Mouse (Mus musculus) neural tube, embryonic 12.5 days (tissue): ENCODE data around the gene Apol6. TPM values are rescaled to one million over a fixed set of nuclear protein-coding genes. Genes with fewer than 3 reads are reported as not detected.

Experiments used
- ATAC-seq: fragments of 200-750 bp; cut with Nextera tagmentation; 2 replicates; pipeline ENCODE4 v1.8.0; 2017; ENCODE audit warnings: low read depth, mild to moderate bottlenecking, moderate TSS enrichment, moderate library complexity; ENCODE audit not compliant: low FRiP score
- H3K27ac ChIP-seq: fragments of 300-500 bp; sonication (generic); 2 replicates; pipeline ENCODE4 v1.5.1; 2016
- H3K27me3 ChIP-seq: fragments of 300-500 bp; sonication (generic); replicated peaks from 2 replicates; pipeline ENCODE4 v1.6.1; 2016; ENCODE audit warnings: mild to moderate bottlenecking
- H3K36me3 ChIP-seq: fragments of 300-500 bp; sonication (generic); 2 replicates; pipeline ENCODE4 v1.6.1; 2016; ENCODE audit warnings: mild to moderate bottlenecking
- H3K4me1 ChIP-seq: fragments of 300-500 bp; sonication (generic); 2 replicates; pipeline ENCODE4 v1.6.1; 2016
- H3K4me2 ChIP-seq: fragments of 300-500 bp; sonication (generic); replicated peaks from 2 replicates; pipeline ENCODE4 v1.6.1; 2016; ENCODE audit warnings: mild to moderate bottlenecking
- H3K4me3 ChIP-seq: fragments of 300-500 bp; sonication (generic); 2 replicates; pipeline ENCODE4 v1.5.1; 2016
- H3K9ac ChIP-seq: fragments of 300-500 bp; sonication (generic); 2 replicates; pipeline ENCODE4 v1.6.1; 2016; ENCODE audit warnings: mild to moderate bottlenecking
- H3K9me3 ChIP-seq: fragments of 300-500 bp; sonication (generic); 2 replicates; pipeline ENCODE4 v1.6.1; 2016; ENCODE audit warnings: mild to moderate bottlenecking
- WGBS: fragments of 180-500 bp; shearing (Covaris S2); methylation state at CpG from one replicate; pipeline ENCODE4 v1.1.7; 2016; 5-methylcytosine and 5-hydroxymethylcytosine counted together
- polyA plus RNA-seq: library from polyadenylated mRNA; unstranded; fragments of >200 nt; fragmentation: Nextera tagmentation; extraction: Ambion mirVana; gene quantifications from 2 replicates; pipeline ENCODE4 v1.2.1, GENCODE M21; 2016

Apol6 gene
- polyA plus RNA-seq, 1 experiment from 2014 or later: not detected

GRCm38 (mm10) chr15:77099756-77100155 lies 55.2 kb downstream of the Apol6 start:
- Histone ChIP-seq H3K4me2 (no peak overlapping the region), H3K4me3 (no peak overlapping the region), H3K27ac (no peak overlapping the region), H3K9ac (no peak overlapping the region), H3K36me3 (peaks cover 47% of the 10 kb centered on the region), H3K27me3 (no peaks in the 10 kb centered on the region), H3K9me3 (no peaks in the 10 kb centered on the region), H3K4me1 (no peaks in the 10 kb centered on the region; the same call in 1 of the 2 replicates)
- ATAC-seq: no peak
- 74% methylated on average over 3 of the region's 3 CpGs for WGBS

- Histone ChIP-seq H3K27me3 (no peaks in the 10 kb centered on the region), H3K4me1 (no peaks in the 10 kb centered on the region; the same call in 1 of the 2 replicates), H3K4me3 (no peak overlapping the region), H3K27ac (no peak overlapping the region), H3K36me3 (peaks cover 35% of the 10 kb centered on the region), H3K9me3 (no peaks in the 10 kb centered on the region), H3K9ac (no peak overlapping the region), H3K4me2 (no peak overlapping the region)
- no peak for ATAC-seq
- 71% methylated on average over 5 of the region's 5 CpGs for WGBS
Observed at GRCm38 (mm10) chr15:77102685-77103084, 58.2 kb downstream of the Apol6 start.

GRCm38 (mm10) chr15:77104349-77105158 lies 60.0 kb downstream of the Apol6 start:
- no peaks in the 10 kb centered on the region for H3K27me3 ChIP-seq
- no peak overlapping the region for H3K4me3 ChIP-seq
- ATAC-seq: no peak
- H3K9ac ChIP-seq: no peak overlapping the region
- no peaks in the 10 kb centered on the region for H3K9me3 ChIP-seq
- H3K4me1 ChIP-seq: no peaks in the 10 kb centered on the region; the same call in 1 of the 2 replicates
- H3K27ac ChIP-seq: no peak overlapping the region
- no peak overlapping the region for H3K4me2 ChIP-seq
- peaks cover 23% of the 10 kb centered on the region for H3K36me3 ChIP-seq
- 64% methylated on average over 10 of the region's 10 CpGs for WGBS

- 80% methylated on average over 10 of the region's 10 CpGs for WGBS
- Histone ChIP-seq H3K36me3 (peaks cover 21% of the 10 kb centered on the region), H3K4me1 (no peaks in the 10 kb centered on the region; the same call in 1 of the 2 replicates), H3K4me3 (no peak overlapping the region), H3K27me3 (no peaks in the 10 kb centered on the region), H3K9ac (no peak overlapping the region), H3K9me3 (no peaks in the 10 kb centered on the region), H3K27ac (no peak overlapping the region), H3K4me2 (no peak overlapping the region)
- ATAC-seq: no peak
Observed at GRCm38 (mm10) chr15:77105273-77105672, 60.7 kb downstream of the Apol6 start.

Other genes with a start within 250 kb of the Apol6 start
- gene Zfp251, start 173.3 kb upstream of the Apol6 start, polyA plus RNA-seq: 37.2 and 40.7 TPM in 2 replicates
- gene Zfp7, start 165.5 kb upstream of the Apol6 start, polyA plus RNA-seq: 12.7 and 13.4 TPM in 2 replicates
- 0.75 TPM in 1 of 2 replicates, not detected in the other for gene Gm49527, start 165.4 kb upstream of the Apol6 start, polyA plus RNA-seq
- 27.2 and 28.4 TPM in 2 replicates for gene Zfp647, start 119.3 kb upstream of the Apol6 start, polyA plus RNA-seq
- gene 1110038F14Rik, start 96.2 kb upstream of the Apol6 start, polyA plus RNA-seq: 71.0 and 72.5 TPM in 2 replicates
- 1.6 and 2.0 TPM in 2 replicates for gene Mb, start 5.9 kb downstream of the Apol6 start, polyA plus RNA-seq